Mouse (Mus musculus): Measurements from ENCODE around the gene Gnat2. TPM values are rescaled to one million over a fixed set of nuclear protein-coding genes. Genes with fewer than 3 reads are reported as not detected.
A peak's percentile ranks its signal among the peaks of the same experiment; 100 is the strongest.

Gnat2 gene
- polyA plus RNA-seq, 1 experiment from 2014 or later, result 3.3 TPM

- Histone ChIP-seq H3K4me3 (no peak overlapping the region), H3K27me3 (replicated peaks) (no peaks in the 10 kb centered on the region), H3K4me1 (peaks cover 40% of the 10 kb centered on the region), H3K36me3 (peaks cover 59% of the 10 kb centered on the region), H3K4me2 (no peak overlapping the region), H3K9me3 (replicated peaks) (no peaks in the 10 kb centered on the region), H3K27ac (no peak overlapping the region), H3K9ac (no peak overlapping the region)
- ATAC-seq, result no peak
- WGBS (ENCODE audit: insufficient replicate concordance), result 89% methylated on average over 5 of the region's 5 CpGs
Observed at GRCm38 (mm10) chr3:108123242-108123641, 30.7 kb downstream of the Gnat2 start.

- no peaks in the 10 kb centered on the region for H3K27me3 ChIP-seq (replicated peaks)
- H3K27ac ChIP-seq, result no peak overlapping the region
- H3K36me3 ChIP-seq, result peaks cover 50% of the 10 kb centered on the region
- ATAC-seq, result peak; percentile 35; the same call in 1 of the 2 replicates
- 41% methylated on average over 1 of the region's 1 CpGs for WGBS (ENCODE audit: insufficient replicate concordance)
- no peaks in the 10 kb centered on the region for H3K9me3 ChIP-seq (replicated peaks)
- no peak overlapping the region for H3K4me2 ChIP-seq
- H3K9ac ChIP-seq, result no peak overlapping the region
- no peak overlapping the region for H3K4me3 ChIP-seq
- peaks cover 49% of the 10 kb centered on the region for H3K4me1 ChIP-seq
Observed at GRCm38 (mm10) chr3:108124131-108124530, 31.5 kb downstream of the Gnat2 start.

- no peak for ATAC-seq
- Histone ChIP-seq H3K4me1 (peaks cover 71% of the 10 kb centered on the region), H3K27me3 (replicated peaks) (no peaks in the 10 kb centered on the region), H3K4me2 (no peak overlapping the region), H3K36me3 (peaks cover 29% of the 10 kb centered on the region), H3K9me3 (replicated peaks) (no peaks in the 10 kb centered on the region), H3K4me3 (no peak overlapping the region), H3K9ac (no peak overlapping the region), H3K27ac (no peak overlapping the region)
- 82% methylated on average over 3 of the region's 3 CpGs for WGBS (ENCODE audit: insufficient replicate concordance)
Observed at GRCm38 (mm10) chr3:108126327-108126726, 33.7 kb downstream of the Gnat2 start.

GRCm38 (mm10) chr3:108128520-108128919 is 35.9 kb downstream of the Gnat2 start:
- Histone ChIP-seq H3K27me3 (replicated peaks) (no peaks in the 10 kb centered on the region), H3K36me3 (peaks cover 8% of the 10 kb centered on the region), H3K4me3 (no peak overlapping the region), H3K9me3 (replicated peaks) (no peaks in the 10 kb centered on the region), H3K9ac (no peak overlapping the region), H3K4me2 (peak overlapping the region; percentile 47), H3K27ac (peak overlapping the region; percentile 75; the same call in 1 of the 2 replicates), H3K4me1 (peaks cover 92% of the 10 kb centered on the region)
- 67% methylated on average over 5 of the region's 5 CpGs for WGBS (ENCODE audit: insufficient replicate concordance)
- ATAC-seq, result no peak

- H3K4me1 ChIP-seq, result peaks cover 94% of the 10 kb centered on the region
- WGBS (ENCODE audit: insufficient replicate concordance), result 43% methylated on average over 4 of the region's 4 CpGs
Observed at GRCm38 (mm10) chr3:108129367-108129766, 36.8 kb downstream of the Gnat2 start.

GRCm38 (mm10) chr3:108129804-108130203 is 37.2 kb downstream of the Gnat2 start:
- Histone ChIP-seq H3K4me1 (peaks cover 94% of the 10 kb centered on the region), H3K4me2 (peak overlapping the region; percentile 47), H3K9me3 (replicated peaks) (no peaks in the 10 kb centered on the region), H3K27me3 (replicated peaks) (no peaks in the 10 kb centered on the region), H3K27ac (peak overlapping the region; percentile 75), H3K9ac (no peak overlapping the region), H3K36me3 (0 out of 2 replicates have a peak, but pooled peaks cover 8% of the 10 kb centered on the region), H3K4me3 (no peak overlapping the region)
- ATAC-seq, result peak; percentile 86
- 35% methylated on average over 4 of the region's 4 CpGs for WGBS (ENCODE audit: insufficient replicate concordance)

More at GRCm38 (mm10) chr3:108129367-108129766, 36.8 kb downstream of the Gnat2 start:
- Histone ChIP-seq H3K4me2 (peak overlapping the region; percentile 47), H3K36me3 (0 out of 2 replicates have a peak, but pooled peaks cover 8% of the 10 kb centered on the region), H3K9ac (0 out of 2 replicates have a peak overlapping the region, but pooled peaks have one; percentile 28), H3K4me3 (no peak overlapping the region), H3K9me3 (replicated peaks) (no peaks in the 10 kb centered on the region), H3K27me3 (replicated peaks) (no peaks in the 10 kb centered on the region), H3K27ac (peak overlapping the region; percentile 75)
- peak; percentile 86 for ATAC-seq

GRCm38 (mm10) chr3:108131216-108131615 is 38.6 kb downstream of the Gnat2 start:
- Histone ChIP-seq H3K4me2 (peak overlapping the region; percentile 47; the same call in 1 of the 2 replicates), H3K4me1 (peaks cover 87% of the 10 kb centered on the region), H3K36me3 (0 out of 2 replicates have a peak, but pooled peaks cover 5% of the 10 kb centered on the region), H3K27me3 (replicated peaks) (no peaks in the 10 kb centered on the region), H3K9me3 (replicated peaks) (no peaks in the 10 kb centered on the region), H3K9ac (no peak overlapping the region), H3K4me3 (no peak overlapping the region), H3K27ac (peak overlapping the region; percentile 66)
- no peak for ATAC-seq
- WGBS (ENCODE audit: insufficient replicate concordance), result 85% methylated on average over 5 of the region's 5 CpGs

GRCm38 (mm10) chr3:108131821-108132220 is 39.2 kb downstream of the Gnat2 start:
- H3K4me1 ChIP-seq, result peaks cover 83% of the 10 kb centered on the region
- ATAC-seq, result no peak
- no peaks in the 10 kb centered on the region for H3K27me3 ChIP-seq (replicated peaks)
- no peak overlapping the region for H3K4me3 ChIP-seq
- no peak overlapping the region for H3K4me2 ChIP-seq
- H3K9me3 ChIP-seq (replicated peaks), result no peaks in the 10 kb centered on the region
- H3K36me3 ChIP-seq, result peaks cover 8% of the 10 kb centered on the region
- WGBS (ENCODE audit: insufficient replicate concordance), result 62% methylated on average over 1 of the region's 1 CpGs
- H3K9ac ChIP-seq, result peak overlapping the region; percentile 9
- H3K27ac ChIP-seq, result peak overlapping the region; percentile 52

GRCm38 (mm10) chr3:108132484-108132883 is 39.9 kb downstream of the Gnat2 start:
- Histone ChIP-seq H3K27me3 (replicated peaks) (no peaks in the 10 kb centered on the region), H3K27ac (peak overlapping the region; percentile 52), H3K4me2 (no peak overlapping the region), H3K36me3 (peaks cover 14% of the 10 kb centered on the region), H3K4me1 (peaks cover 79% of the 10 kb centered on the region), H3K4me3 (no peak overlapping the region), H3K9ac (peak overlapping the region; percentile 9; the same call in 1 of the 2 replicates), H3K9me3 (replicated peaks) (no peaks in the 10 kb centered on the region)
- 66% methylated on average over 1 of the region's 1 CpGs for WGBS (ENCODE audit: insufficient replicate concordance)
- no peak for ATAC-seq

GRCm38 (mm10) chr3:108134701-108135100 is 42.1 kb downstream of the Gnat2 start:
- WGBS (ENCODE audit: insufficient replicate concordance), result 49% methylated on average over 11 of the region's 11 CpGs
- no peak overlapping the region for H3K9ac ChIP-seq
- no peak for ATAC-seq
- H3K27ac ChIP-seq, result no peak overlapping the region
- no peaks in the 10 kb centered on the region for H3K9me3 ChIP-seq (replicated peaks)
- H3K4me3 ChIP-seq, result no peak overlapping the region
- no peaks in the 10 kb centered on the region for H3K27me3 ChIP-seq (replicated peaks)
- H3K4me1 ChIP-seq, result peaks cover 75% of the 10 kb centered on the region
- no peak overlapping the region for H3K4me2 ChIP-seq
- H3K36me3 ChIP-seq, result peaks cover 28% of the 10 kb centered on the region

- H3K9ac ChIP-seq, result no peak overlapping the region
- peaks cover 52% of the 10 kb centered on the region for H3K36me3 ChIP-seq
- no peak overlapping the region for H3K27ac ChIP-seq
- H3K4me3 ChIP-seq, result no peak overlapping the region
- ATAC-seq, result no peak
- WGBS (ENCODE audit: insufficient replicate concordance), result 69% methylated on average over 1 of the region's 1 CpGs
- H3K27me3 ChIP-seq (replicated peaks), result no peaks in the 10 kb centered on the region
- peaks cover 64% of the 10 kb centered on the region for H3K4me1 ChIP-seq
- no peak overlapping the region for H3K4me2 ChIP-seq
- H3K9me3 ChIP-seq (replicated peaks), result no peaks in the 10 kb centered on the region
Observed at GRCm38 (mm10) chr3:108139113-108139512, 46.5 kb downstream of the Gnat2 start.

GRCm38 (mm10) chr3:108140786-108141185 is 48.2 kb downstream of the Gnat2 start:
- no peak overlapping the region for H3K4me2 ChIP-seq
- H3K27ac ChIP-seq, result no peak overlapping the region
- no peak for ATAC-seq
- H3K4me3 ChIP-seq, result no peak overlapping the region
- H3K27me3 ChIP-seq (replicated peaks), result no peaks in the 10 kb centered on the region
- no peaks in the 10 kb centered on the region for H3K9me3 ChIP-seq (replicated peaks)
- 72% methylated on average over 4 of the region's 4 CpGs for WGBS (ENCODE audit: insufficient replicate concordance)
- H3K36me3 ChIP-seq, result peaks cover 50% of the 10 kb centered on the region
- H3K9ac ChIP-seq, result no peak overlapping the region
- peaks cover 63% of the 10 kb centered on the region for H3K4me1 ChIP-seq

Measured in liver, embryonic 12.5 days (tissue).